Mouse (Mus musculus) heart, postnatal 4 days (tissue): Measurements from ENCODE around the gene Tnn. TPM values are rescaled to one million over a fixed set of nuclear protein-coding genes. Genes with fewer than 3 reads are reported as not detected.

Source experiments
- DNase-seq: peaks from one replicate; pipeline ENCODE4 v3.0.0; 2021
- total RNA-seq, 2 experiments: library from RNA; stranded (reverse); gene quantifications; 2 replicates each; pipeline ENCODE4 v1.2.3; 2021

Tnn gene
- total RNA-seq, 2 experiments from 2014 or later = 0.07 to 0.09 TPM

- DNase-seq = no peak
These were observed 110.0 kb downstream of the Tnn start for GRCm38 (mm10) chr1:160043271-160043975.

- no peak for DNase-seq
These were observed 111.0 kb downstream of the Tnn start for GRCm38 (mm10) chr1:160042351-160042750.

GRCm38 (mm10) chr1:160041264-160041775 is 112.1 kb downstream of the Tnn start:
- DNase-seq = no peak

- no peak for DNase-seq
These were observed 113.3 kb downstream of the Tnn start for GRCm38 (mm10) chr1:160039951-160040645.

GRCm38 (mm10) chr1:160036996-160037521 is 116.3 kb downstream of the Tnn start:
- peak; percentile 50 for DNase-seq

DNA sequence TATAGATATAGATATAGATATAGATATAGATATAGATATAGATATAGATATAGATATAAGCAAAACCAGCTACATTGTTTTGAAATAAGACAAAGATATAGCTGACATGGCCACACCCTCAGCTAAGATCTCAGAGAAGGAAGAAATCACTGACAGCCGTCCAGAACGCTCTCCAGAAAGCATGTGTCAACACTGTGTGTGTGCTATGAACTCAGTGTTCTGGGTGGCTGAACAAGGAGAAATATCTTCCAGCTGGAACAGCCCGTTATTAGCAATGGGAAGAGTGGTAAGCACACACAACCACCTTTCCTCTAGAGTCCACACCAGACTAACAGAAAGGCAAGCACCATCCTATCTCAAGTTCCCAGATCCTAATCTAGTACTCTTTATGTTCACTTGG is 117.8 kb downstream of the Tnn start:
- no peak for DNase-seq

Other genes starting within 250 kb of the Tnn start
- 10 to 100 TPM; 24.0 to 26.1 TPM for gene 4930523C07Rik, start 109.2 kb downstream of the Tnn start, total RNA-seq
- 10 to 100 TPM; 84.0 to 85.2 TPM for gene Mrps14, start 41.6 kb upstream of the Tnn start, total RNA-seq
- gene Cacybp, start 59.3 kb upstream of the Tnn start, total RNA-seq = 10 to 100 TPM; 73.8 to 75.4 TPM